ENCODE assay signal across 8 mouse cellular contexts in genomic region chr2:25708121-25708520, GRCm38 (mm10). TPM values are rescaled to one million over a fixed set of nuclear protein-coding genes. Genes with fewer than 3 reads are reported as not detected.
DNase-seq lines count a peak whose midpoint lies in the region; ATAC-seq and TF ChIP-seq lines count a peak whose summit lies in the region.
"Had no signal": no experiment of that assay in that cellular context is flagged by ENCODE, and none has a peak within 500 bp of the region (broad histone marks: within the 10 kb centered on the region; RNA-seq: fewer than 3 reads in every experiment).

No protein-coding gene starts in this region.

- DNase-seq in CD4-positive helper T cell, adult 2 months (ENCODE audit: low read depth, low spot score) = peak; percentile 33
- DNase-seq in CH12.LX (ENCODE audit: extremely low read depth) = peak; percentile 71
- DNase-seq in kidney, postnatal 14 days = peak; percentile 32
- DNase-seq in lung, postnatal 4 days = peak; percentile 33 to 38
- peak; percentile 55 for DNase-seq in right cerebral cortex, postnatal 14 days

- no peak for TF ChIP-seq POLR2A in CH12.LX (IDR thresholded peaks at IDR 0.05; ENCODE audit: low read depth, low read length)
- 0 out of 2 replicates have a peak, but pooled peaks have one; percentile 27 for TF ChIP-seq POLR2A in cortical plate, adult 2 months (IDR thresholded peaks at IDR 0.05; ENCODE audit: extremely low read depth, insufficient read depth, low read length)

- peak; percentile 31 to 65; a peak in 3 of 4 replicates for TF ChIP-seq CTCF in CH12.LX (conservative IDR thresholded peaks at IDR 0.05 in 1 of 2, IDR thresholded peaks at IDR 0.05 in 1 of 2; ENCODE audit: low read depth in 2 of 2, low read length in 2 of 2)
- TF ChIP-seq CTCF in cortical plate, adult 2 months (IDR thresholded peaks at IDR 0.05; ENCODE audit: extremely low read depth, insufficient read depth, low read length) = peak; percentile 41

- ATAC-seq in heart, embryonic 15.5 days (replicated peaks; ENCODE audit: insufficient number of reproducible peaks, insufficient read depth, low FRiP score, low read depth) = no peak

- TF ChIP-seq RAD21 in CH12.LX (IDR thresholded peaks at IDR 0.05; ENCODE audit: low read depth, low read length) = peak; percentile 22

- dilution Hi-C loops in CH12.LX (cut with MboI; ENCODE audit: extremely low pct_ligation_motif_present, extremely low pct_unique_long_range_greater_than_20kb, low sequenced_read_pairs) = no loop called here

- TF ChIP-seq EP300 in CH12.LX (IDR thresholded peaks at IDR 0.05; ENCODE audit: low read length) = no peak

- no peaks in the 10 kb centered on the region for H3K9me3 ChIP-seq in CH12.LX (replicated peaks; ENCODE audit: low read length)
- no peaks in the 10 kb centered on the region for H3K9me3 ChIP-seq in heart, embryonic 15.5 days (replicated peaks)

- H3K27me3 ChIP-seq in CH12.LX (replicated peaks) = peaks cover 11% of the 10 kb centered on the region
- H3K27me3 ChIP-seq in heart, embryonic 15.5 days = no peaks in the 10 kb centered on the region

- peaks cover 0 to 9% of the 10 kb centered on the region in 2 experiments for H3K36me3 ChIP-seq in CH12.LX (replicated peaks in 1 of 2; ENCODE audit: control insufficient read depth in 1 of 2, insufficient read depth in 1 of 2, low read length in 1 of 2)
- H3K36me3 ChIP-seq in heart, embryonic 15.5 days = no peaks in the 10 kb centered on the region

- no peaks in the 10 kb centered on the region for H3K79me2 ChIP-seq in CH12.LX (replicated peaks; ENCODE audit: control insufficient read depth, extremely low read depth, insufficient read depth, poor library complexity, severe bottlenecking)

- peak overlapping the region in 2 of 3 experiments; percentile 27 to 59 for H3K4me3 ChIP-seq in CH12.LX (replicated peaks in 1 of 3; ENCODE audit: low read depth in 2 of 3, low read length in 2 of 3, poor library complexity in 1 of 3)
- peak overlapping the region; percentile 31 for H3K4me3 ChIP-seq in cortical plate, adult 2 months (ENCODE audit: insufficient read depth, low read length)
- no peak overlapping the region for H3K4me3 ChIP-seq in heart, embryonic 15.5 days
- H3K4me3 ChIP-seq: erythroblast, embryonic 14.5 days had no signal

- peaks cover 0 to 12% of the 10 kb centered on the region in 2 experiments; a peak in 2 of 4 replicates for H3K4me1 ChIP-seq in CH12.LX (ENCODE audit: control insufficient read depth in 1 of 2, insufficient read depth in 2 of 2)
- peaks cover 5% of the 10 kb centered on the region; the same call in 1 of the 2 replicates for H3K4me1 ChIP-seq in cortical plate, adult 2 months (ENCODE audit: control insufficient read depth, insufficient read depth, low read length)
- H3K4me1 ChIP-seq in heart, embryonic 15.5 days (replicated peaks) = peaks cover 13% of the 10 kb centered on the region

- in situ Hi-C loops in CH12.LX (cut with MboI; ENCODE audit: low pct_ligation_motif_present, low pct_unique_long_range_greater_than_20kb, low sequenced_read_pairs) = no loop called here

- H3K4me2 ChIP-seq in CH12.LX (ENCODE audit: insufficient read depth, low read depth, poor library complexity, severe bottlenecking) = no peak overlapping the region
- H3K4me2 ChIP-seq in heart, embryonic 15.5 days = peak overlapping the region; percentile 23; the same call in 1 of the 2 replicates

- 74% methylated on average over 2 of the region's 2 CpGs for WGBS in heart, embryonic 15.5 days

- H3K9ac ChIP-seq in CH12.LX (ENCODE audit: insufficient read depth, low read depth) = no peak overlapping the region
- H3K9ac ChIP-seq in heart, embryonic 15.5 days = no peak overlapping the region

- H3K27ac ChIP-seq in CH12.LX (ENCODE audit: insufficient read depth, low read depth) = no peak overlapping the region
- no peak overlapping the region for H3K27ac ChIP-seq in cortical plate, adult 2 months (ENCODE audit: insufficient read depth, low read length)
- H3K27ac ChIP-seq in heart, embryonic 15.5 days = no peak overlapping the region

TF ChIP-seq in CH12.LX, 34 proteins besides CTCF, POLR2A, EP300 and RAD21:
- TF ChIP-seq RCOR1 (conservative IDR thresholded peaks at IDR 0.05; ENCODE audit: low read depth, low read length) (no peak), SMC3 (IDR thresholded peaks at IDR 0.05; ENCODE audit: low read depth, low read length) (peak; percentile 41), CHD2 (IDR thresholded peaks at IDR 0.05; ENCODE audit: low read length) (peak; percentile 75)

RNA-seq across cellular contexts. Expression of gene Bmyc, which starts 1.6 kb away (rescaled TPM):
- total RNA-seq in CH12.LX (2012; rRNA removed) (11.2 and 13.7 TPM in 2 replicates), CH12.LX (2014; rRNA removed) (8.2 and 10.8 TPM in 2 replicates)
- 30.5 and 37.2 TPM in 2 replicates for polyA plus RNA-seq in CH12.LX (2012; ENCODE audit: insufficient read length, low read depth)
- polyA plus RNA-seq in cortical plate, adult 2 months (2012; rRNA removed) = 99.6 and 101 TPM in 2 replicates
- 44.7 and 47.4 TPM in 2 replicates for polyA plus RNA-seq in heart, embryonic 15.5 days (2015; fragmentation: Nextera tagmentation; extraction: Ambion mirVana)

RNA-seq across cellular contexts. Expression of gene Obp2a, which starts 8.3 kb away (rescaled TPM):
- total RNA-seq in CH12.LX (2012; rRNA removed) (not detected in 2 replicates), CH12.LX (2014; rRNA removed) (not detected in 2 replicates)
- not detected in 2 replicates for polyA plus RNA-seq in CH12.LX (2012; ENCODE audit: insufficient read length, low read depth)
- polyA plus RNA-seq in cortical plate, adult 2 months (2012; rRNA removed) = not detected in 2 replicates
- not detected in 2 replicates for polyA plus RNA-seq in heart, embryonic 15.5 days (2015; fragmentation: Nextera tagmentation; extraction: Ambion mirVana)
- polyA plus RNA-seq: erythroblast, embryonic 14.5 days had no signal

RNA-seq across cellular contexts. Expression of gene Lcn10, which starts 25.6 kb away (rescaled TPM):
- not detected in 2 replicates for total RNA-seq in CH12.LX (2012; rRNA removed)
- total RNA-seq in CH12.LX (2014; rRNA removed) = not detected in 2 replicates
- not detected in 2 replicates for polyA plus RNA-seq in CH12.LX (2012; ENCODE audit: insufficient read length, low read depth)
- polyA plus RNA-seq in cortical plate, adult 2 months (2012; rRNA removed) = not detected in 2 replicates
- not detected in 2 replicates for polyA plus RNA-seq in heart, embryonic 15.5 days (2015; fragmentation: Nextera tagmentation; extraction: Ambion mirVana)
- polyA plus RNA-seq: erythroblast, embryonic 14.5 days had no signal

RNA-seq across cellular contexts. Expression of gene Obp2b, which starts 28.7 kb away (rescaled TPM):
- total RNA-seq in CH12.LX (2012; rRNA removed) = not detected in 2 replicates
- total RNA-seq in CH12.LX (2014; rRNA removed) = not detected in 2 replicates
- not detected in 2 replicates for polyA plus RNA-seq in CH12.LX (2012; ENCODE audit: insufficient read length, low read depth)
- 0.15 TPM in 1 of 2 replicates, not detected in the other for polyA plus RNA-seq in cortical plate, adult 2 months (2012; rRNA removed)
- not detected in 2 replicates for polyA plus RNA-seq in heart, embryonic 15.5 days (2015; fragmentation: Nextera tagmentation; extraction: Ambion mirVana)
- polyA plus RNA-seq: erythroblast, embryonic 14.5 days had no signal

RNA-seq across cellular contexts. Expression of gene Lcn6, which starts 31.5 kb away (rescaled TPM):
- not detected in 2 replicates for total RNA-seq in CH12.LX (2012; rRNA removed)
- total RNA-seq in CH12.LX (2014; rRNA removed) = not detected in 2 replicates
- not detected in 2 replicates for polyA plus RNA-seq in CH12.LX (2012; ENCODE audit: insufficient read length, low read depth)
- not detected in 2 replicates for polyA plus RNA-seq in cortical plate, adult 2 months (2012; rRNA removed)
- polyA plus RNA-seq in heart, embryonic 15.5 days (2015; fragmentation: Nextera tagmentation; extraction: Ambion mirVana) = not detected in 2 replicates
- polyA plus RNA-seq: erythroblast, embryonic 14.5 days had no signal
